Mouse (Mus musculus) urinary bladder, adult 18-20 months (tissue): ENCODE measurements around the gene Defa33.
"Not testable (repeated sequence)": the region's sequence is repeated elsewhere in the genome, so short reads cannot be mapped to it uniquely, and the experiment has no call there.

Experiments used
- DNase-seq, 2 experiments: peaks; one replicate each; pipeline ENCODE4 v3.0.0; 2022; ENCODE audit warnings: low spot score in 2 of 2, mixed read lengths in 2 of 2

Gene Defa33

GRCm38 (mm10) chr8:21391511-21391910 is at the start of gene Defa33:
Gene Defa33 (plus strand): TSS chr8:21391811.
- DNase-seq = not testable (repeated sequence)

GRCm38 (mm10) chr8:21378215-21378614 is 13.4 kb upstream of the Defa33 start, which contains the start of gene Defa2:
Gene Defa2 (plus strand): TSS chr8:21378515.
- DNase-seq = not testable (repeated sequence)

GRCm38 (mm10) chr8:21427111-21427510 is 35.5 kb downstream of the Defa33 start, which contains the start of gene Defa36:
Gene Defa36 (plus strand): TSS chr8:21427411.
- DNase-seq = not testable (repeated sequence)
